Mouse (Mus musculus) testis, adult 2 months (tissue): ENCODE data around the gene Maneal. TPM values are rescaled to one million over a fixed set of nuclear protein-coding genes. Genes with fewer than 3 reads are reported as not detected.

Experiments
- H3K27ac ChIP-seq: fragments of 200-500 bp; 2 replicates; pipeline ENCODE4 v1.5.1; 2012; ENCODE audit warnings: low read depth, low read length; ENCODE audit not compliant: control insufficient read depth, insufficient read depth
- H3K27me3 ChIP-seq: fragments of 200-500 bp; 2 replicates; pipeline ENCODE4 v1.6.1; 2012; ENCODE audit warnings: mild to moderate bottlenecking, low read length, moderate library complexity; ENCODE audit not compliant: control insufficient read depth, insufficient read depth
- H3K36me3 ChIP-seq: fragments of 200-500 bp; 2 replicates; pipeline ENCODE4 v1.6.1; 2012; ENCODE audit warnings: mild to moderate bottlenecking, low read length; ENCODE audit not compliant: control insufficient read depth, insufficient read depth
- H3K4me1 ChIP-seq: fragments of 200-500 bp; 2 replicates; pipeline ENCODE4 v1.6.1; 2012; ENCODE audit warnings: low read length; ENCODE audit not compliant: control insufficient read depth, insufficient read depth
- H3K4me3 ChIP-seq: fragments of 200-500 bp; 2 replicates; pipeline ENCODE4 v1.5.1; 2012; ENCODE audit warnings: low read depth, mild to moderate bottlenecking, low read length, moderate library complexity, mixed read lengths; ENCODE audit not compliant: control insufficient read depth
- CTCF ChIP-seq: fragments of 200-500 bp; IDR thresholded peaks from 2 replicates; pipeline ENCODE4 v1.5.1; 2012; ENCODE audit warnings: low read depth, mild to moderate bottlenecking, inconsistent platforms, low read length, moderate library complexity; ENCODE audit not compliant: control insufficient read depth, insufficient read depth, insufficient replicate concordance
- POLR2A ChIP-seq: fragments of 200-500 bp; IDR thresholded peaks from 2 replicates; pipeline ENCODE4 v1.6.1; 2012; ENCODE audit warnings: low read depth, mild to moderate bottlenecking, inconsistent platforms, low read length, moderate library complexity; ENCODE audit not compliant: control insufficient read depth
- polyA plus RNA-seq: library from polyadenylated mRNA; depleted of rRNA; stranded (reverse); fragments of >200 nt; gene quantifications from 2 replicates; pipeline ENCODE4 v1.2.3, GENCODE M21; 2012; rRNA removed

Maneal gene
- polyA plus RNA-seq: 0.23 and 0.32 TPM in 2 replicates

DNA sequence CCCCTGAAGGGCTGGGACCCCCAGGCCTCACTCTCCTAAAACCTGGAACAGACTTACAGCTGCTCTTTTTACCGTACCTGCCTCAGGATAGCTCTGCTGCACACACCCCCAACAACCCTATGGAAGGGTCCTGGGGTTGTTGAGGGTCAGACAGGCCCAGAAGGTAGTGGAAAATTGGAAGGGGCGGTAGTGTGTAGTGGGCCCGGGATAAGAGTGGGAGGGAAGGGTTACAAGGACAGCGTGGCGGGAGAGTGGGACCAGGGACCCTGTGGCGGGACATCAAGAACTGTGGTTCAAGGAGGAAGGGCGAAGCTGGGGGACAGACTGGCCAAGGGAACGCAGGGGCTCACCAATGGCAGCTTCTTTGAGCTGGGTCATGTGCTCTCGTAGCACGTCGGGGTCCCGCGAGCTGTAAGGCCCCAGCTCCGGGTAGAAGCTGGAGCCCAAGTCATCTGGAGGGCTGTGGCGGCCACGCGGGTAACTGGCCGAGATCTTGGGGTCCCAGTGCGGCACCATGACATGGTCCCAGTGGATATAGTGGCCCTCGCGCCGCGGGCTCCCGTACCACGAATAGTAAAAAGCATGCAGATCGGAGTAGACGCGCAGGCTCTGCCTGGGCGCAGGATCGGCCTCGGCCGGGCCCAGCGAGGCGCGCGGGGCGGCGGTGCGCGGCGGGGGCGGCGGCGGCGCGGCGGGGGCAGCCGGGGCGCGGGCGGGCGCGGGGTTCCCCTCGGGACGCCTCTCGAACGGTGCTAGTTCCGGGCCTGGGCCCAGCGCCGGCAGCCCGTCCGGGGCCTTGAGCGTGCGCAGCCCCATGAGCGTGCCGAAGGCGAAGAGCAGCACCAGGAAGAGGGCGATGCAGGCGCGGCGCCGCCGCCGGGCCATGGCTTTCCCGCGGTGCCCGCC lies at the start of gene Maneal:
Maneal (minus strand) TSS at position 889 of the 906 bp plus-strand sequence.
- Histone ChIP-seq H3K27me3 (no peaks in the 10 kb centered on the region), H3K4me3 (peak within 1 kb of the TSS; percentile 82), H3K27ac (no peak within 1 kb of the TSS), H3K36me3 (no peaks in the 10 kb centered on the region), H3K4me1 (peaks cover 12% of the 10 kb centered on the region)
- no peak for TF ChIP-seq POLR2A
- no peak for TF ChIP-seq CTCF

DNA sequence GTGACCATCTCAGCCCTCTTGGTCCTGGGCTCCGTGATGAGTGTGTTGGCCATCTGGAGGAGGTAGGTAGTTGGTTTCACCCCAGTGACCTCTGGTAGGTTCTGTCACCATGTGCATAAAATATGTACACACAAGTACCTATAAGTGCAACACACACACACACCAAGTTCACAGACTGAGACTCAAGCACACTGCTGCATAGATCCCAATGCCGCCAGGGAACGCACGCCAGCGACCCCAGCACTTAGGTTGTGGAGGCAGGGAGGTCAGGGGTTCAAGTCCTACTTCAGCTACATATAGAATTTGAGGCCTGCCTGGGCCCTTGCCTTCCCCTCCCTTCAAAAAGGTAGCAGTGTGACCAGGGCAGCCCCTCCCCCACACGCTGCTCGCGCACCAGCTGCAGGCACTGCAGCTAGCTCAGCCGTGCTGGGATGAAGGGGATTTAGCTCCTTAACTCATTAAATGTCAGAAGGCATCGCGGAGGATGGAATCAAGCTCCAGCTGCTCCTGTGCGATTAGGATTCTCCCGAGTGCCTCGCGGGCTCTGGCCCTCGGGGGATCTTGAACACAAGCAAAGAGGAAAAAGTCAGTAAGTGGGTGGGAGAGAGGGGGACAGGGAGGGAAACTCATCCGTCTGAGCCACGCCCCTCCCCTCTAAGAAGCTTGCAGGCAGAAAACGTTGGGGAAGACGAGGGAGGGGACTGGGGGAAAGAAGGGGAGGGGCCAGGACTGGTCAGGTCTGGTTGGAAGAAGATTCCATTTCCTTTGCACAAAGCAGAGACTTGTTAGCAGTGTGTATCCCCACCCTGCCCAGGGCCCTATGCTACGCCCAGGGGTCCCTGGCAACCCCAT lies 44.2 kb upstream of the Maneal start:
- Histone ChIP-seq H3K36me3 (no peaks in the 10 kb centered on the region), H3K27me3 (no peaks in the 10 kb centered on the region), H3K27ac (no peak overlapping the region), H3K4me3 (no peak overlapping the region), H3K4me1 (peaks cover 11% of the 10 kb centered on the region)
- no peak for TF ChIP-seq CTCF
- no peak for TF ChIP-seq POLR2A

DNA sequence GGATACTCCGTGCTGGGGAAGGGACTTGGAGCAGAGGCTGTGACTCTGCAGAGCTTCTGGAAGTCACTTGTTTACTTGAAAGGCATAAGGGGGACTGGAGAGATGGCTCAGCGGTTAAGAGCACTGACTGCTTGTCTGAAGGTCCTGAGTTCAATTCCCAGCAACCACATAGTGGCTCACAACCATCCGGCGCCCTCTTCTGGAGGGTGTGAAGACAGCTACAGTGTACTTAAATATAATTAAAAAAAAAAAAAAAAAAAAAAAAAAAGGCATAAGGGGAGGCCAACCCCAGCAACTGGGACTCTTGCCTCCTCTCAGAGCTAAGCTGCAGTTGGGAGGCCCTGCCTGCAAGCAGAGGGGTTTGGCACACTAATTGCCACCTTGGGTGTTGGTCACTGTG lies 43.4 kb upstream of the Maneal start:
- Histone ChIP-seq H3K36me3 (no peaks in the 10 kb centered on the region), H3K4me1 (peaks cover 11% of the 10 kb centered on the region), H3K27me3 (no peaks in the 10 kb centered on the region), H3K27ac (no peak overlapping the region), H3K4me3 (no peak overlapping the region)
- TF ChIP-seq CTCF (no peak), POLR2A (no peak)

DNA sequence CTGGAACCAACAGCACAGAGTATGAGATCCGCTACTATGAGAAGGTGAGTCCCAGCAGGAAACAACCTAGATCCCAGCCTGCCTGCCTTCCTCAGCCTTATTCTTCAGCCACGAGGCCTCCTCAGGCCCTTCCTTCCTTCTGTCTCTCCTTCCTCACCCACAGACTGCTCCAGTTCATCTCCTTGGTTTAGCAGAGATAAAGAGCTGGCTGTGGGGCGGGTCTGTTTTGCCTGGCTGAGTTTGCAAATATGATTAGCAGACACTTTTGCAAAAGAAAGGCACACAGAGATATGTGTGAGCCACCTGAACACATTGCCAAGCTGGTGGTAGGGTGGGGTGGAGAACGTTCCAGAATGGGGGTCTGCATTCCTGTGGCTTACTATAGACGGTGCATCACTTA lies 37.9 kb upstream of the Maneal start:
- Histone ChIP-seq H3K4me1 (peaks cover 10% of the 10 kb centered on the region), H3K4me3 (no peak overlapping the region), H3K36me3 (no peaks in the 10 kb centered on the region), H3K27ac (no peak overlapping the region), H3K27me3 (no peaks in the 10 kb centered on the region)
- TF ChIP-seq POLR2A (no peak), CTCF (no peak)

DNA sequence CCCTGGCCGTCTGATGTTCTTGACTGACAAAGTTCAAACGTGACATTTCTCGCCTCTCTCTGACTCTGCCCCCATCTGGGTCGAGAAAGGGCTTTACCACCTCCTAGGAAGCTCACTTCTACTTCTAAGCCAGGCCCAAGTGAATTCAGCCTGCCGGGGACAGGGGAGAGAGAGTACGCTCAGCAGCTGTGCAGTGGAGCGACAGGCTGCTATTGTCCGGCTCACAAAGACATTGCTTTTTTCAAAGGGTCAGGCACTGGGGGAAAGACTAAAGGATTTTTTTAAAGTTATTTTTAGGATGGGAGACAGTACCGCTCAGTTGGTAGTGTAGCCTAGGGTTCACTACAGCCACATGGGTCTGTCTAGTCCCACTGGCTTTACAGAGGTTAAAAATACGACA lies 36.5 kb upstream of the Maneal start:
- H3K4me3 ChIP-seq: no peak overlapping the region
- H3K4me1 ChIP-seq: peaks cover 11% of the 10 kb centered on the region
- H3K27ac ChIP-seq: no peak overlapping the region
- TF ChIP-seq POLR2A: no peak
- no peak for TF ChIP-seq CTCF
- H3K36me3 ChIP-seq: no peaks in the 10 kb centered on the region
- no peaks in the 10 kb centered on the region for H3K27me3 ChIP-seq

DNA sequence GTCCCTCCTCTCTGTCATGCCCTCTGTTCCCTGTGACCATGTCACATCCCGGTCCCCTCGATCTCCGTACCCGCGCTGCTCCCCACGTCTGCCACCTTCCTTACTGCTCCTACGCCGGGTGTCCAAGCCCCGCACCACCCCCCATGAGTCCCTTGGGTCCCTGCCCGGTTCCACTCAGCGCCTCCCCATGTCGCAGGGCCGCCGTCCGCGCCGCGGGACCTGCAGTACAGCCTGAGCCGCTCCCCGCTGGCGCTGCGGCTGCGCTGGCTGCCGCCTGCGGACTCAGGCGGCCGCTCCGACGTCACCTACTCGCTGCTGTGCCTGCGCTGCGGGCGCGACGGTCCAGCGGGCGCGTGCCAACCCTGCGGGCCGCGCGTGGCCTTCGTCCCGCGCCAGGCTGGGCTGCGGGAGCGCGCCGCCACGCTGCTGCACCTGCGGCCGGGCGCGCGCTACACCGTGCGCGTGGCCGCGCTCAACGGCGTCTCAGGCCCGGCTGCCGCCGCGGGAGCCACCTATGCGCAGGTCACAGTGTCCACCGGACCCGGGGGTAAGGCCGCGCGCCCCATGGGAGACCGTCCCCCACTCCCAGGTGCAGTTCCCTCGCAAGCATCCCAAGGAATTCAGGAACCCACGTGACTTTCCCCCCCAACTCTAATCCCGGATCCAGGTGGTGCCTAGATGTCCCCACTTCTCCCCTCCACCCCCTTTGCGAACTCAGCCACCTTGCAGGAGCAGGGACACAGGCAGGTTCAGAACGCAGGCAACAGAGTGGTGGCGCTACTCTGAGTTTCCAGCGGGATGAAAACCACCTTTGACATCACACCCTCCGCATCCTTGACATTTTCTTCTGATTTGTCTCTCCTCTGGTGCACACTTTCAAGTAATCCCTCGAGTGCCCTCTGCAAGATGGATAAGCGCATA lies 32.8 kb upstream of the Maneal start:
- Histone ChIP-seq H3K4me1 (peaks cover 10% of the 10 kb centered on the region), H3K36me3 (no peaks in the 10 kb centered on the region), H3K4me3 (peak overlapping the region; percentile 51), H3K27ac (no peak overlapping the region), H3K27me3 (no peaks in the 10 kb centered on the region)
- TF ChIP-seq CTCF (no peak), POLR2A (no peak)

DNA sequence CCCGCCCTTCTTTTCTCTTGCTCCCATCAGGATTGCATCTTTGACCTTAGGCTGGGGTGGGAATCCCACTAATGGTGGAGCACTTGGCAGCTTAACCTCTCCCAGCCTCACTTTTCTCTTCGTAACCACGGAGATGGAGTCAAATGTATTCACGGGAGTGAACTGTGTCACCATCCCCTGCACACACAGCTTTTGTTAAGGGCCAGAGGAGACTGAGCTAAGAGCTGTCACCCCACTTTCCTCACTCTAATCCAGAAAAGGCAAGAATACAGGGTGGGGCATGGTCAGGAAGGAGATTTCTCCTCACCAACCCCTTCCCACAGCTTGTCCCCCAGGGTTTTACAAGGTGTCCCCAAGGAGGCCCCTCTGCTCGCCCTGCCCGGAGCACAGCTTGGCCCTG lies 31.8 kb upstream of the Maneal start:
- peak overlapping the region; percentile 51 for H3K4me3 ChIP-seq
- peaks cover 8% of the 10 kb centered on the region for H3K4me1 ChIP-seq
- H3K27ac ChIP-seq: no peak overlapping the region
- no peaks in the 10 kb centered on the region for H3K36me3 ChIP-seq
- TF ChIP-seq CTCF (no peak), POLR2A (no peak)
- no peaks in the 10 kb centered on the region for H3K27me3 ChIP-seq
